Mouse (Mus musculus): ENCODE data around the gene Shmt1. TPM values are rescaled to one million over a fixed set of nuclear protein-coding genes. Genes with fewer than 3 reads are reported as not detected.

Shmt1 gene
- total and polyA plus RNA-seq, 3 experiments = 11.1 to 107 (median 22.2) TPM

GRCm38 (mm10) chr11:60823771-60824170 is 12.3 kb upstream of the Shmt1 start:
- Histone ChIP-seq H3K4me3 (ENCODE audit: low read depth, low read length) (no peak overlapping the region), H3K4me1 (ENCODE audit: insufficient read depth, low read depth, low read length) (peaks cover 8% of the 10 kb centered on the region; the same call in 1 of the 2 replicates), H3K27me3 (ENCODE audit: insufficient read depth, low read length) (peaks cover 11% of the 10 kb centered on the region; the same call in 1 of the 2 replicates), H3K36me3 (replicated peaks) (no peaks in the 10 kb centered on the region), H3K9me3 (replicated peaks) (no peaks in the 10 kb centered on the region)
- DNase-seq (ENCODE audit: low spot score) (no peak), ATAC-seq (ENCODE audit: extremely low read depth, insufficient number of reproducible peaks, low FRiP score, poor library complexity, severe bottlenecking) (no peak)
- TF ChIP-seq CTCF (IDR thresholded peaks at IDR 0.05; ENCODE audit: low read depth, low read length) = no peak
- TF ChIP-seq TAL1 (conservative IDR thresholded peaks at IDR 0.05; ENCODE audit: low read depth, low read length) = no peak
- no peak for TF ChIP-seq GATA1 (IDR thresholded peaks at IDR 0.05; ENCODE audit: borderline replicate concordance, low read length)
- no peak for TF ChIP-seq POLR2AphosphoS5 (IDR thresholded peaks at IDR 0.05; ENCODE audit: insufficient replicate concordance, low read depth, low read length)
- TF ChIP-seq GATA2 (IDR thresholded peaks at IDR 0.05; ENCODE audit: borderline replicate concordance, low read depth, low read length) = no peak

DNA sequence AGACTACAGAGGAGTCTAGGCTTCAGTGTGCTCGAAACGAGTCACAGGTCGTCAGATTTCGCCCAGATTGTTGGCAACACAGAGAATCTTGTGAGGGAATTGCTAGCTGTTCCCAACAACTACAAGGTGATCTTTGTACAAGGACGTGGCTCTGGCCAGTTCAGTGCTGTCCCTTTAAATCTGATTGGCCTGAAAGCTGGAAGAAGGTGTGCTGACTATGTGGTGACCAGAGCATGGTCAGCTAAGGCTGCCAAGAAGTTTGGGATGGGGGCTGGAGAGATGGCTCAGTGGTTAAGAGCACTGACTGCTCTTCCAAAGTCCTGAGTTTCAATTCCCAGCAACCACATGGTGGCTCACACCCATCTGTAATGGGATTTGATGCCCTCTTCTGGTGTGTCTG is 4.9 kb upstream of the Shmt1 start:
- H3K36me3 ChIP-seq (replicated peaks) = no peaks in the 10 kb centered on the region
- TF ChIP-seq GATA1 (IDR thresholded peaks at IDR 0.05; ENCODE audit: borderline replicate concordance, low read length) (no peak), TAL1 (conservative IDR thresholded peaks at IDR 0.05; ENCODE audit: low read depth, low read length) (no peak), CTCF (IDR thresholded peaks at IDR 0.05; ENCODE audit: low read depth, low read length) (no peak), GATA2 (IDR thresholded peaks at IDR 0.05; ENCODE audit: borderline replicate concordance, low read depth, low read length) (no peak), POLR2AphosphoS5 (IDR thresholded peaks at IDR 0.05; ENCODE audit: insufficient replicate concordance, low read depth, low read length) (no peak)
- ATAC-seq (ENCODE audit: extremely low read depth, insufficient number of reproducible peaks, low FRiP score, poor library complexity, severe bottlenecking) (no peak), DNase-seq (ENCODE audit: low spot score) (no peak)
- H3K4me1 ChIP-seq (ENCODE audit: insufficient read depth, low read depth, low read length) = peaks cover 6% of the 10 kb centered on the region
- H3K27me3 ChIP-seq (ENCODE audit: insufficient read depth, low read length) = peaks cover 28% of the 10 kb centered on the region
- no peaks in the 10 kb centered on the region for H3K9me3 ChIP-seq (replicated peaks)
- H3K4me3 ChIP-seq (ENCODE audit: low read depth, low read length) = no peak overlapping the region

DNA sequence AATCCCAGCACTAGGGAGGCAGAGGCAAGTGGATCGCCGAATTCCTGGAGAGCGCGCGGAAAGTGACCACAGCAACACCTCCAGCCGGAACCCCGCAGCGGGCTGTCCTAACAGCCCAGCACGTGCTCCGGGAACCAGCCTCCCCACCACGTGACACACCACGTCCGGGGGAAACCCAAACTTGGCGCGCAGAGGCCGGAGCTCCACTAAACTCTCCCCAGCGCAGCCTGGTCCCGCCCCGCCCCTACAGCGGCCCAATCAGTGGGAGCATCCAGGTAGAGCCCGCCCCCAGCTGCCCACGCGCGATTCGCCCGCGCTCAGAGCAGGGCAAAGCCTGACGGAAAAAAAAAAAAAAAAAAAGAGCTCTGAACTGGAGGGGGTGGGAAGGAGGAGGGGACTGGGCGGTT is 461 bp downstream of the Shmt1 start:
- ATAC-seq (ENCODE audit: extremely low read depth, insufficient number of reproducible peaks, low FRiP score, poor library complexity, severe bottlenecking) = peak; percentile 99
- TF ChIP-seq TAL1 (conservative IDR thresholded peaks at IDR 0.05; ENCODE audit: low read depth, low read length) = no peak
- no peak for TF ChIP-seq CTCF (IDR thresholded peaks at IDR 0.05; ENCODE audit: low read depth, low read length)
- no peak for TF ChIP-seq GATA1 (IDR thresholded peaks at IDR 0.05; ENCODE audit: borderline replicate concordance, low read length)
- no peak for TF ChIP-seq GATA2 (IDR thresholded peaks at IDR 0.05; ENCODE audit: borderline replicate concordance, low read depth, low read length)
- TF ChIP-seq POLR2AphosphoS5 (IDR thresholded peaks at IDR 0.05; ENCODE audit: insufficient replicate concordance, low read depth, low read length) = no peak

GRCm38 (mm10) chr11:60810046-60810965 is 1.2 kb downstream of the Shmt1 start:
- TF ChIP-seq GATA1 (IDR thresholded peaks at IDR 0.05; ENCODE audit: borderline replicate concordance, low read length) = no peak
- H3K4me3 ChIP-seq (ENCODE audit: low read depth, low read length) = peak overlapping the region; percentile 73
- peaks cover 32% of the 10 kb centered on the region for H3K36me3 ChIP-seq (replicated peaks)
- H3K4me1 ChIP-seq (ENCODE audit: insufficient read depth, low read depth, low read length) = peaks cover 52% of the 10 kb centered on the region
- ATAC-seq (ENCODE audit: extremely low read depth, insufficient number of reproducible peaks, low FRiP score, poor library complexity, severe bottlenecking) (no peak), DNase-seq (ENCODE audit: low spot score) (no peak)
- H3K9me3 ChIP-seq (replicated peaks) = no peaks in the 10 kb centered on the region
- peaks cover 4% of the 10 kb centered on the region; the same call in 1 of the 2 replicates for H3K27me3 ChIP-seq (ENCODE audit: insufficient read depth, low read length)

More for the DNA sequence above, 461 bp downstream of the Shmt1 start:
- Histone ChIP-seq H3K9me3 (replicated peaks) (no peaks in the 10 kb centered on the region), H3K36me3 (replicated peaks) (peaks cover 26% of the 10 kb centered on the region), H3K27me3 (ENCODE audit: insufficient read depth, low read length) (peaks cover 4% of the 10 kb centered on the region; the same call in 1 of the 2 replicates), H3K4me1 (ENCODE audit: insufficient read depth, low read depth, low read length) (peaks cover 48% of the 10 kb centered on the region), H3K4me3 (ENCODE audit: low read depth, low read length) (peak overlapping the region; percentile 73)
- peak; percentile 95 for DNase-seq (ENCODE audit: low spot score)

DNA sequence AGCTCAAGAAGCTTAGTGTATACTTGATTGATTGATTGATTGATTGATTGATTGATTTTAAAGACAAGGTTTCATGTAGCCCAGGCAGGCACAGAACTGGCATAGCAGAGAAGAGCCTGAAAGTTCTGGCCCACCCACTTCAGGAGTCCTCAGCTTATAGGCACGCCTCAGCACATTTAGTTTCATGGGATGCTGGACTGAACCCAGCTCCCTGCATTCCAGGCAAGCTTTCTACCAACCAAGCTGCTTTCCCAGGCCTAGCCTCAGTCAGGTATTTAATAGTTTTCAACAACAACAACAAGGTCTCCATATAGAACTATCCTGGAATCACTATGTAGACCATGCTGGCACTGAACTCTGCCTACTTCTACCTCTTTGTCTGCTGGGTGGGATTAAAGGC is 2.0 kb downstream of the Shmt1 start:
- peaks cover 52% of the 10 kb centered on the region for H3K4me1 ChIP-seq (ENCODE audit: insufficient read depth, low read depth, low read length)
- H3K9me3 ChIP-seq (replicated peaks) = no peaks in the 10 kb centered on the region
- TF ChIP-seq CTCF (IDR thresholded peaks at IDR 0.05; ENCODE audit: low read depth, low read length) = no peak
- TF ChIP-seq POLR2AphosphoS5 (IDR thresholded peaks at IDR 0.05; ENCODE audit: insufficient replicate concordance, low read depth, low read length) = no peak
- TF ChIP-seq GATA2 (IDR thresholded peaks at IDR 0.05; ENCODE audit: borderline replicate concordance, low read depth, low read length) = no peak
- TF ChIP-seq GATA1 (IDR thresholded peaks at IDR 0.05; ENCODE audit: borderline replicate concordance, low read length) = no peak
- TF ChIP-seq TAL1 (conservative IDR thresholded peaks at IDR 0.05; ENCODE audit: low read depth, low read length) = no peak
- H3K36me3 ChIP-seq (replicated peaks) = peaks cover 38% of the 10 kb centered on the region
- DNase-seq (ENCODE audit: low spot score) = no peak
- H3K27me3 ChIP-seq (ENCODE audit: insufficient read depth, low read length) = peaks cover 4% of the 10 kb centered on the region; the same call in 1 of the 2 replicates
- ATAC-seq (ENCODE audit: extremely low read depth, insufficient number of reproducible peaks, low FRiP score, poor library complexity, severe bottlenecking) = no peak
- peak overlapping the region; percentile 73 for H3K4me3 ChIP-seq (ENCODE audit: low read depth, low read length)

- H3K27me3 ChIP-seq (ENCODE audit: insufficient read depth, low read length) = peaks cover 4% of the 10 kb centered on the region; the same call in 1 of the 2 replicates
- H3K4me3 ChIP-seq (ENCODE audit: low read depth, low read length) = peak overlapping the region; percentile 20; the same call in 1 of the 2 replicates
- no peaks in the 10 kb centered on the region for H3K9me3 ChIP-seq (replicated peaks)
- H3K36me3 ChIP-seq (replicated peaks) = peaks cover 47% of the 10 kb centered on the region
- DNase-seq (ENCODE audit: low spot score) (peak; percentile 30), ATAC-seq (ENCODE audit: extremely low read depth, insufficient number of reproducible peaks, low FRiP score, poor library complexity, severe bottlenecking) (no peak)
- TF ChIP-seq GATA2 (IDR thresholded peaks at IDR 0.05; ENCODE audit: borderline replicate concordance, low read depth, low read length) (no peak), CTCF (IDR thresholded peaks at IDR 0.05; ENCODE audit: low read depth, low read length) (no peak), TAL1 (conservative IDR thresholded peaks at IDR 0.05; ENCODE audit: low read depth, low read length) (no peak; the same call in 1 of the 2 replicates), GATA1 (IDR thresholded peaks at IDR 0.05; ENCODE audit: borderline replicate concordance, low read length) (no peak)
- H3K4me1 ChIP-seq (ENCODE audit: insufficient read depth, low read depth, low read length) = peaks cover 61% of the 10 kb centered on the region
Observed at GRCm38 (mm10) chr11:60808286-60809070, 3.0 kb downstream of the Shmt1 start.
